Mouse (Mus musculus): ENCODE data around the gene Ptpre.

- TF ChIP-seq POLR2A (IDR thresholded peaks at IDR 0.05; ENCODE audit: insufficient read length, low read depth) (no peak), MAX (IDR thresholded peaks at IDR 0.05; ENCODE audit: low read depth) (no peak), E2F4 (IDR thresholded peaks at IDR 0.05; ENCODE audit: insufficient read depth) (no peak), MYOG (IDR thresholded peaks at IDR 0.05; ENCODE audit: control insufficient read depth in 1 of 3, insufficient read depth in 1 of 3, insufficient read length in 2 of 3, low read depth in 2 of 3) (no peak)
Observed at GRCm38 (mm10) chr7:135617776-135618175, 80.5 kb downstream of the Ptpre start.

Data from myocyte (in vitro differentiated cells).